Mouse (Mus musculus): ENCODE measurements around the gene Pax8.

The Pax8 gene

GRCm38 (mm10) chr2:24475420-24475819 is at the start of gene Pax8:
Pax8 (minus strand) TSS chr2:24475599.
- DNase-seq: no peak

GRCm38 (mm10) chr2:24521430-24522226 is 46.2 kb upstream of the Pax8 start:
- DNase-seq: peak; percentile 22

GRCm38 (mm10) chr2:24520576-24521272 is 45.3 kb upstream of the Pax8 start:
- no peak for DNase-seq

- DNase-seq: no peak
These were observed 41.5 kb upstream of the Pax8 start for GRCm38 (mm10) chr2:24516946-24517345.

- DNase-seq: no peak
These were observed 32.0 kb upstream of the Pax8 start for GRCm38 (mm10) chr2:24507359-24507758.

- no peak for DNase-seq
These were observed 27.6 kb upstream of the Pax8 start for GRCm38 (mm10) chr2:24502963-24503471.

- no peak for DNase-seq
These were observed 25.5 kb upstream of the Pax8 start for GRCm38 (mm10) chr2:24500921-24501320.

- no peak for DNase-seq
These were observed 15.2 kb upstream of the Pax8 start for GRCm38 (mm10) chr2:24490564-24490963.

- DNase-seq: no peak
These were observed 13.3 kb upstream of the Pax8 start for GRCm38 (mm10) chr2:24488660-24489059.

GRCm38 (mm10) chr2:24487056-24487825 is 11.8 kb upstream of the Pax8 start:
- DNase-seq: no peak

GRCm38 (mm10) chr2:24485398-24485797 is 10.0 kb upstream of the Pax8 start:
- DNase-seq: no peak

- no peak for DNase-seq
These were observed 4.5 kb upstream of the Pax8 start for GRCm38 (mm10) chr2:24479906-24480305.

- DNase-seq: no peak
These were observed 3.8 kb upstream of the Pax8 start for GRCm38 (mm10) chr2:24479151-24479550.

- no peak for DNase-seq
These were observed 3.2 kb upstream of the Pax8 start for GRCm38 (mm10) chr2:24478611-24479010.

GRCm38 (mm10) chr2:24474514-24475378 is 653 bp downstream of the Pax8 start:
- DNase-seq: no peak

GRCm38 (mm10) chr2:24473641-24474511 is 1.5 kb downstream of the Pax8 start:
- DNase-seq: no peak

GRCm38 (mm10) chr2:24472677-24473076 is 2.7 kb downstream of the Pax8 start:
- DNase-seq: no peak

GRCm38 (mm10) chr2:24472111-24472510 is 3.3 kb downstream of the Pax8 start:
- no peak for DNase-seq

GRCm38 (mm10) chr2:24469102-24469501 is 6.3 kb downstream of the Pax8 start:
- DNase-seq: no peak

- DNase-seq: no peak
These were observed 7.0 kb downstream of the Pax8 start for GRCm38 (mm10) chr2:24468430-24468829.

- DNase-seq: no peak
These were observed 8.2 kb downstream of the Pax8 start for GRCm38 (mm10) chr2:24467156-24467555.
